Mouse (Mus musculus): ENCODE results near the gene Raf1. TPM values are rescaled to one million over a fixed set of nuclear protein-coding genes. Genes with fewer than 3 reads are reported as not detected.
A peak's percentile ranks its signal among the peaks of the same experiment; 100 is the strongest.

Raf1 gene
- polyA plus RNA-seq, 1 experiment from 2014 or later = 141 TPM

DNA sequence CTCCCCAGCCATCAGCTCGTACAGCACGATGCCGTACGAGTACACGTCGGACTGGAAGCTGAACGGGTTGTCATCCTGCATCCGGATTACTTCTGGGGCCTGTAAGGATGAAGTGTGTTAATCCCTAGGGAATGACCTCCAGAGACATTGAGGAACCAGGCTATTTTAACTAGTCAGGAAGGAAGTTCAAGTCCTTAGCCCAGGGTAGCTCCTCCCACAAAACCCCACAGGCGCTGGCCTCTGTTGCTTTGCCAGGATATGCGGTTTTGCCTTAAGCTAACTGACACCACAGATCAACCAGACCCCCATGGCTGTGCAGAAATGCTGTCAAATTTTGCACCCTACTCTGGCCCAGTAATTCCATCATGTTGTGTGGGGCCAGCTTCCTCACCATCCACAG is 56.6 kb downstream of the Raf1 start:
- no peak overlapping the region for H3K4me3 ChIP-seq (ENCODE audit: low read depth, low read length)
- no peaks in the 10 kb centered on the region for H3K9me3 ChIP-seq (ENCODE audit: control insufficient read depth, low read length)
- 87% methylated on average over 10 of the region's 10 CpGs for WGBS
- DNase-seq (ENCODE audit: low spot score) (no peak), ATAC-seq (ENCODE audit: insufficient number of reproducible peaks, low FRiP score, low TSS enrichment, low read depth) (no peak)
- no peaks in the 10 kb centered on the region for H3K4me1 ChIP-seq (ENCODE audit: control insufficient read depth, insufficient read depth, low read length)
- peaks cover 50% of the 10 kb centered on the region for H3K36me3 ChIP-seq (ENCODE audit: control insufficient read depth, insufficient read depth, low read length)
- no peak overlapping the region for H3K4me2 ChIP-seq (ENCODE audit: low read depth, severe bottlenecking)
- H3K27ac ChIP-seq (replicated peaks; ENCODE audit: low read depth, low read length) = no peak overlapping the region
- no peaks in the 10 kb centered on the region for H3K27me3 ChIP-seq (ENCODE audit: control insufficient read depth, insufficient read depth, low read length)
- H3K9ac ChIP-seq (ENCODE audit: low read length) = no peak overlapping the region

DNA sequence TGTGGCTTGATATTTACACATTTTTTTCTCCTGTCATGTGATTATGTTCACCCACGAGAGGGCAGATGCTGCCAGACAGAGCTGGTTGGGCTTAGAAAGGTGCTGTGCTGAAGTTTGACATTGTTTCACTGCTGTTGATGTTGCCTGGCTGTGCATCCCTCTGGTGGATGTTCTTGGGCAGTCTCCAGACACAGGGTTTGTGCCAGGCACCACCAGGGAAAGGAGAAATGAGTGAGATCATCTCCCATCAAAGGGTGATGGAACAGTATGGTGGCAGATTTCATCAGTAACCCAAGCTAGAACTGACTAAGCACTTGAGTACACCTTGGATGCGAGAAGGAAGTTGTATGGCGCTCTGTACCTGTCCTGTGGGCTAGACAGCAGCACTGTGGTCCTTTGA is 60.5 kb downstream of the Raf1 start:
- H3K27ac ChIP-seq (replicated peaks; ENCODE audit: low read depth, low read length) = no peak overlapping the region
- 87% methylated on average over 3 of the region's 3 CpGs for WGBS

DNA sequence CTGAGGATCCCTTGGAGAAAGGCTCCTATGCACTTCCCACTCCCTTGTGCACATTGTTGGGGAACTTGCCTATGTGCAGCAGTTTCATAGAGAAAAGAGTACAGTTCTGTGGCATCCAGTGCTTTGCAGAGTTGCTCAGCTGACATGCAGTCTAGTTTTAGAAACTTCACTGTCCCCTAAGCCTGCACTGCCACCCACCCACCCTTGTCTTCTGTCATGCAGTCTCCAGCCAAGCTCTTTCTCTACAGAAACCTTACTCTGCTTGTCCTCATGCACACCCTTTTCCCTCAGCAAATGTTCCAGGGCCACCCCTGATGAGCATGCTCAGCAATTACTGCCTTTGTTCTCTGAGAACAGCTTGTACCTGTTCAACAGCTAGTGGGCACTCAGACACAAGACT is 62.6 kb downstream of the Raf1 start:
- Histone ChIP-seq H3K4me3 (ENCODE audit: low read depth, low read length) (no peak overlapping the region), H3K4me1 (ENCODE audit: control insufficient read depth, insufficient read depth, low read length) (no peaks in the 10 kb centered on the region), H3K4me2 (ENCODE audit: low read depth, severe bottlenecking) (no peak overlapping the region), H3K36me3 (ENCODE audit: control insufficient read depth, insufficient read depth, low read length) (peaks cover 31% of the 10 kb centered on the region), H3K27ac (replicated peaks; ENCODE audit: low read depth, low read length) (no peak overlapping the region), H3K9me3 (ENCODE audit: control insufficient read depth, low read length) (no peaks in the 10 kb centered on the region), H3K9ac (ENCODE audit: low read length) (no peak overlapping the region), H3K27me3 (ENCODE audit: control insufficient read depth, insufficient read depth, low read length) (no peaks in the 10 kb centered on the region)
- DNase-seq (ENCODE audit: low spot score) (no peak), ATAC-seq (ENCODE audit: insufficient number of reproducible peaks, low FRiP score, low TSS enrichment, low read depth) (no peak)

More for the DNA sequence above, 60.5 kb downstream of the Raf1 start:
- no peak for ATAC-seq (ENCODE audit: insufficient number of reproducible peaks, low FRiP score, low TSS enrichment, low read depth)
- Histone ChIP-seq H3K4me3 (ENCODE audit: low read depth, low read length) (no peak overlapping the region), H3K9me3 (ENCODE audit: control insufficient read depth, low read length) (no peaks in the 10 kb centered on the region), H3K4me2 (ENCODE audit: low read depth, severe bottlenecking) (no peak overlapping the region), H3K36me3 (ENCODE audit: control insufficient read depth, insufficient read depth, low read length) (peaks cover 42% of the 10 kb centered on the region), H3K4me1 (ENCODE audit: control insufficient read depth, insufficient read depth, low read length) (no peaks in the 10 kb centered on the region), H3K27me3 (ENCODE audit: control insufficient read depth, insufficient read depth, low read length) (no peaks in the 10 kb centered on the region), H3K9ac (ENCODE audit: low read length) (no peak overlapping the region)
- no peak for DNase-seq (ENCODE audit: low spot score)

DNA sequence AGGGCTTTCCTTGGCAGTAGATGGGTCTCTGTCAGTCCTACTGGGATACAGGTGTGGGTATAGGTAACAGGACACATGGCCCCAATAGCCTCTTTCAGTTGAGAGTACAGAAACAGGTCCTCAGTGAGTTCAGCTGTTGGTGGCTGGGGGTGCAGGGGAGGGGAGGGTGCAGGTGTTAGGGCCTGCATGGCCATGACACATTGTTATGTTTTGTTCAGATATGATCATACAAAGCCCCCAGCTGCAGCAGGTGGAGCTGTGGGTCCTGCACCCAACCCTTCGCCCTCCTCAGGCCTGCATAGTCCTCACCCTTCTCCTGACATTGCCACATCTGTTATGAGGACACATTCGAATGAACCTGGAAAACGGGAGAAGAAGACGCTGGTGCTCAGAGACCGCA is 66.1 kb downstream of the Raf1 start:
- no peak for ATAC-seq (ENCODE audit: insufficient number of reproducible peaks, low FRiP score, low TSS enrichment, low read depth)
- Histone ChIP-seq H3K36me3 (ENCODE audit: control insufficient read depth, insufficient read depth, low read length) (peaks cover 9% of the 10 kb centered on the region), H3K4me1 (ENCODE audit: control insufficient read depth, insufficient read depth, low read length) (no peaks in the 10 kb centered on the region), H3K9ac (ENCODE audit: low read length) (no peak overlapping the region), H3K4me3 (ENCODE audit: low read depth, low read length) (no peak overlapping the region), H3K27ac (replicated peaks; ENCODE audit: low read depth, low read length) (no peak overlapping the region), H3K4me2 (ENCODE audit: low read depth, severe bottlenecking) (no peak overlapping the region), H3K27me3 (ENCODE audit: control insufficient read depth, insufficient read depth, low read length) (no peaks in the 10 kb centered on the region), H3K9me3 (ENCODE audit: control insufficient read depth, low read length) (no peaks in the 10 kb centered on the region)
- 97% methylated on average over 5 of the region's 5 CpGs for WGBS
- DNase-seq (ENCODE audit: low spot score) = no peak

DNA sequence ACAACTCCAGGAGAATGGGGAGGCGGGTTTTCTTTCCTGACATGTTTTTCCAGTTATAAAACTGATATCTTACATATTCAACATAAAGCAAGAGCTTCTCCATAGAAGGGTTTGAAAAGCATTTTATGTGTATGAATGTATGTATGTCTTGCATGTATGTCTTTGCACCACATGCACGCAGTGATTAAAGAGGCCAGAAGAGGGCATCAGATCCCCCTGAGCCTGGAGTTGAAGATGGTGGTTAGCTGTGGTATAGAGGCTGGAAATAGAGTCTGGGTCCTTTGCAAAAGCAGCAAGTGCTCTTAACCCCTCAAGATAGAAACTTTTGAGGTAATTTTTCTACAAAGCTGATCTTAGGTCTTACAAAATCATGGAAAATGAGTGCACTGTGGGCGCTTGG is 67.3 kb downstream of the Raf1 start:
- Histone ChIP-seq H3K27me3 (ENCODE audit: control insufficient read depth, insufficient read depth, low read length) (no peaks in the 10 kb centered on the region), H3K9me3 (ENCODE audit: control insufficient read depth, low read length) (no peaks in the 10 kb centered on the region), H3K4me2 (ENCODE audit: low read depth, severe bottlenecking) (no peak overlapping the region), H3K27ac (replicated peaks; ENCODE audit: low read depth, low read length) (no peak overlapping the region), H3K9ac (ENCODE audit: low read length) (no peak overlapping the region), H3K4me1 (ENCODE audit: control insufficient read depth, insufficient read depth, low read length) (no peaks in the 10 kb centered on the region), H3K4me3 (ENCODE audit: low read depth, low read length) (no peak overlapping the region), H3K36me3 (ENCODE audit: control insufficient read depth, insufficient read depth, low read length) (peaks cover 6% of the 10 kb centered on the region)
- no peak for ATAC-seq (ENCODE audit: insufficient number of reproducible peaks, low FRiP score, low TSS enrichment, low read depth)
- 67% methylated on average over 3 of the region's 3 CpGs for WGBS
- peak; percentile 49 for DNase-seq (ENCODE audit: low spot score)

DNA sequence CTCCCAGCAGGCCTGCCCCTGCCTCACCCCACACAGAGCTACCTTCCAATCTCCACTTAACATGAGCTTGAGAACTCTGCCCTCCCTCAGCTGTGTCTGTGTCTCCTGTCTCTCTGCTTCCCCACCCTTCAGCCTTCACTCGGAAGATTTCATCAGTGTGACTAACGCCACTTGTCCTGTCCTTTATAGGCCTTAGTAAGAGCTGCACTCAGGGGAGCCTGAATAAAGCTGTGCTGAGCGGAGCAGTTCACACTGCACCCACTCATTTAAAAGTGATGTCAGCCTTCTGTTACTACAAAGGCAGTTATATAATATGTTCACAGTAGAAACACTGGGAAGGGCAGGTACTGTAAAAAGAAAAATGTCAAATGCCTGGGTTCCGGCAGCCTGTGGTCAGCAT is 69.0 kb downstream of the Raf1 start:
- H3K9me3 ChIP-seq (ENCODE audit: control insufficient read depth, low read length) = no peaks in the 10 kb centered on the region
- peaks cover 3% of the 10 kb centered on the region; the same call in 1 of the 2 replicates for H3K36me3 ChIP-seq (ENCODE audit: control insufficient read depth, insufficient read depth, low read length)

DNA sequence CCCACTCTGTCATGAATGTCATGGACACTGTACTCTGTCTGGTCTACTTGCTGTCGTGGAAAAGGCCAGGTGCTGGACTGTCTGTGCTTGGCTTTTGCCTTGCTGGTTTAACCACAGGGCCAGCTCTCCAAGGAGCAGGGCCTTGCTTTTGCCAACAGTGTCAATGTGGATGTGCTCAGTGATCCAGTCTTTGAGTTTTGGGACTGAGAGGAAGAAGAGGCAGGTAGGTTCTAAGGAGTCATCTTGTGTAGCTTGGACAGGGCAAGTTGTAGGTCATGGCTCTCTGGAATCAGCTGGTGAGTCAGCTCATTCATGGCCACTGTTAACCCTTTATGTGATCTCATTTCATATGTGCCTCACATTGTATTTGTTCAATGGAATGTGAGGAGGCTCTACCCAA is 70.0 kb downstream of the Raf1 start:
- Histone ChIP-seq H3K27me3 (ENCODE audit: control insufficient read depth, insufficient read depth, low read length) (no peaks in the 10 kb centered on the region), H3K4me1 (ENCODE audit: control insufficient read depth, insufficient read depth, low read length) (no peaks in the 10 kb centered on the region), H3K4me3 (ENCODE audit: low read depth, low read length) (no peak overlapping the region), H3K27ac (replicated peaks; ENCODE audit: low read depth, low read length) (no peak overlapping the region), H3K4me2 (ENCODE audit: low read depth, severe bottlenecking) (no peak overlapping the region), H3K36me3 (ENCODE audit: control insufficient read depth, insufficient read depth, low read length) (peaks cover 3% of the 10 kb centered on the region; the same call in 1 of the 2 replicates), H3K9ac (ENCODE audit: low read length) (no peak overlapping the region), H3K9me3 (ENCODE audit: control insufficient read depth, low read length) (no peaks in the 10 kb centered on the region)
- 77% methylated on average over 1 of the region's 1 CpGs for WGBS
- DNase-seq (ENCODE audit: low spot score) = no peak
- ATAC-seq (ENCODE audit: insufficient number of reproducible peaks, low FRiP score, low TSS enrichment, low read depth) = no peak

More for the DNA sequence above, 69.0 kb downstream of the Raf1 start:
- no peak for ATAC-seq (ENCODE audit: insufficient number of reproducible peaks, low FRiP score, low TSS enrichment, low read depth)
- no peaks in the 10 kb centered on the region for H3K27me3 ChIP-seq (ENCODE audit: control insufficient read depth, insufficient read depth, low read length)
- H3K4me2 ChIP-seq (ENCODE audit: low read depth, severe bottlenecking) = no peak overlapping the region
- WGBS = 81% methylated on average over 4 of the region's 4 CpGs
- no peaks in the 10 kb centered on the region for H3K4me1 ChIP-seq (ENCODE audit: control insufficient read depth, insufficient read depth, low read length)
- H3K9ac ChIP-seq (ENCODE audit: low read length) = no peak overlapping the region
- no peak for DNase-seq (ENCODE audit: low spot score)
- no peak overlapping the region for H3K27ac ChIP-seq (replicated peaks; ENCODE audit: low read depth, low read length)
- no peak overlapping the region for H3K4me3 ChIP-seq (ENCODE audit: low read depth, low read length)

DNA sequence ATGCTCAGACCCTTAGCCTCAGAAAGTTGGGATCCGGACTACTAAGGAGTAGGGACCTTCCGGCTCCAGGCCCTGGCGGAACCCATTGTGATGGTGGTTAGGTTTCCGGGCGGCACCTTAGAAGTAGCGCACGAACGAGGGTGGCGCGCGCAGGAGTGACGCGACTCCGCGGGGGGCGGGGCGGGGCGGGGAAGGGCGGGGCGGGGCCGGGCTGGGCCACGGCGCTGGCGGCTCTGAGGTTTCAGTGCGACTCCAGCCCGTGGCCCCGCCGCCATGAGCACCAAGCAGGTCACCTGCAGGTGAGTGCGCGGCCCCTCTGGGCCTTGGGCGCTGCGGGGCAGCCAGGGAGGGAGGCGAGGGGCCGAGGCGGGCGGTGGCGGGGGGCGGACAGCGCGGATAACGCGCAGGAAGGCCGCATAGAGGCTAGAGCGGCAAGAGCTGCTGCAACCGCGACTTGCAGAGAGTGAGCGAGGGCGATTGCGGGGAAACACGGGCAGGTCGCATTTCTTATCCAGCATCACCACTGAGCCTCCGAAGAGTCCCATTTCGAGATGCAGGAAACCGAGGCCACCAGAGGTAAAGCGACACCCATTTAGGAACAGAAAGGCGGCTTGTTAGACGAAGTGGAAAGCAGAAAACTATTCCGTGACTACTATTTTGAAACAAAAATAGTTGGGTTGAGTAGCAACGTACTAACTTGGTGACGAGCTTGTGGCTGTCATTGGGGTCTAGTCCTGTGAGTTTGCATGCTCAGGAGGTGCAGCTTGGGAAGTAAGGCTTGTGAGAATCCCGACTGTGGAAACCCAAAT is 74.5 kb downstream of the Raf1 start, which contains the start of gene Mkrn2:
Gene Mkrn2 (plus strand): TSS at position 188 of the 809 bp plus-strand sequence.
- peak within 1 kb of the TSS; percentile 71 for H3K9ac ChIP-seq (ENCODE audit: low read length)

More for the DNA sequence above, 74.5 kb downstream of the Raf1 start, which contains the start of gene Mkrn2:
- Histone ChIP-seq H3K27me3 (ENCODE audit: control insufficient read depth, insufficient read depth, low read length) (no peaks in the 10 kb centered on the region), H3K4me2 (ENCODE audit: low read depth, severe bottlenecking) (peak within 1 kb of the TSS; percentile 34), H3K27ac (replicated peaks; ENCODE audit: low read depth, low read length) (no peak within 1 kb of the TSS), H3K36me3 (ENCODE audit: control insufficient read depth, insufficient read depth, low read length) (no peaks in the 10 kb centered on the region), H3K9me3 (ENCODE audit: control insufficient read depth, low read length) (no peaks in the 10 kb centered on the region), H3K4me3 (ENCODE audit: low read depth, low read length) (peak within 1 kb of the TSS; percentile 72), H3K4me1 (ENCODE audit: control insufficient read depth, insufficient read depth, low read length) (no peaks in the 10 kb centered on the region)
- peak; percentile 93 for ATAC-seq (ENCODE audit: insufficient number of reproducible peaks, low FRiP score, low TSS enrichment, low read depth)
- WGBS = under 1% methylated on average over 55 of the region's 61 CpGs
- peak; percentile 93 for DNase-seq (ENCODE audit: low spot score)

All from limb, embryonic 11.5 days (tissue).